Mouse (Mus musculus): Measurements from ENCODE around the gene Khk. TPM values are rescaled to one million over a fixed set of nuclear protein-coding genes. Genes with fewer than 3 reads are reported as not detected.

Gene Khk
- polyA plus RNA-seq, 1 experiment from 2014 or later, result 9.2 TPM

DNA sequence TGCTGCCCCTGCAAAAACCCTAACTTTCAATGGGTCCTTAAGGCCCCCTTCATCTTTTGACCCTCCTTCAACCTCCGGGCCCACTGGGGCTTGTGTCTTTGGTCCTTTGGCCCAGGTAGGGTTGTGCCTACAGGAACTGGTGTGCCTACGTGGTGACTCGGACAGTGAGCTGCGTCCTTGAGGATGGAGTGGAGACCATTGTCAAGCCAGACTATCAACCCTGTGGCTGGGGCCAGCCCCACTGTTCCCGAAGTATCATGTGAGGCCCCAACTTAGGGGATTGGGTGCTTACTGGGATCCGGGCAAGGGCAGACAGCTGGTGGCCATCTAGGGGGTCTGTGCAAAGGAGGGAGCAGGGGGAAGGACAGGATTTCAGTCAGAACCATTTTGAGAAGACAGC is 6.4 kb upstream of the Khk start:
- Histone ChIP-seq H3K4me3 (ENCODE audit: low read depth, low read length) (peak overlapping the region; percentile 60), H3K27me3 (ENCODE audit: control insufficient read depth, insufficient read depth, low read length) (no peaks in the 10 kb centered on the region), H3K36me3 (replicated peaks; ENCODE audit: control insufficient read depth, insufficient read depth, low read depth, low read length) (peaks cover 5% of the 10 kb centered on the region), H3K4me1 (ENCODE audit: control insufficient read depth, insufficient read depth, low read length) (peaks cover 7% of the 10 kb centered on the region), H3K9me3 (replicated peaks; ENCODE audit: control insufficient read depth, low read length) (no peaks in the 10 kb centered on the region), H3K4me2 (ENCODE audit: low read depth, low read length) (peak overlapping the region; percentile 89), H3K27ac (replicated peaks; ENCODE audit: low read depth, low read length) (peak overlapping the region; percentile 94), H3K9ac (replicated peaks; ENCODE audit: low read length) (peak overlapping the region; percentile 74)
- ATAC-seq (replicated peaks; ENCODE audit: insufficient number of reproducible peaks, low FRiP score, low TSS enrichment, low read depth) (no peak), DNase-seq (ENCODE audit: low spot score) (no peak)
- WGBS, result 50% methylated on average over 6 of the region's 6 CpGs

DNA sequence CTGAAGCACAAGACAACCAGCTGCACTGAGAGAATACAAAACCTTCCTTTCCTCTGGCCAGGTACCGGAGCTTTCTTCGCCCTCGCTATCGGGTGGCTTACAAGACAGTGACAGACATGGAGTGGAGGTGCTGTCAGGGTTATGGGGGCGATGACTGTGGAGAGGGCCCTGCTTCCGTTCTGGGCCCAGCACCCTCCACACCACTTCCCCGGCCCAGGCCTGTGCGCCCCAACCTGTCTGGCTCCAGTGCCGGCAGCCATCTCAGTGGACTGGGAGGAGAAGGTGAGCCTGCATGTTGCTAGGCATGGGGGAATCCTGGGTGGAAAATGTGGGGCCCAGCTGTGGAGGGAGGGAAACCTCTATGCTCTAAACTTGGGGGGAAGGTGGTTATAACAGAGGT is 5.8 kb upstream of the Khk start:
- peak overlapping the region; percentile 60 for H3K4me3 ChIP-seq (ENCODE audit: low read depth, low read length)
- peak overlapping the region; percentile 74 for H3K9ac ChIP-seq (replicated peaks; ENCODE audit: low read length)
- no peaks in the 10 kb centered on the region for H3K9me3 ChIP-seq (replicated peaks; ENCODE audit: control insufficient read depth, low read length)
- peaks cover 7% of the 10 kb centered on the region for H3K4me1 ChIP-seq (ENCODE audit: control insufficient read depth, insufficient read depth, low read length)
- peak; percentile 22 for ATAC-seq (replicated peaks; ENCODE audit: insufficient number of reproducible peaks, low FRiP score, low TSS enrichment, low read depth)
- H3K27ac ChIP-seq (replicated peaks; ENCODE audit: low read depth, low read length), result peak overlapping the region; percentile 81
- H3K4me2 ChIP-seq (ENCODE audit: low read depth, low read length), result peak overlapping the region; percentile 89
- no peaks in the 10 kb centered on the region for H3K27me3 ChIP-seq (ENCODE audit: control insufficient read depth, insufficient read depth, low read length)
- peaks cover 8% of the 10 kb centered on the region for H3K36me3 ChIP-seq (replicated peaks; ENCODE audit: control insufficient read depth, insufficient read depth, low read depth, low read length)
- 54% methylated on average over 9 of the region's 9 CpGs for WGBS
- DNase-seq (ENCODE audit: low spot score), result no peak

DNA sequence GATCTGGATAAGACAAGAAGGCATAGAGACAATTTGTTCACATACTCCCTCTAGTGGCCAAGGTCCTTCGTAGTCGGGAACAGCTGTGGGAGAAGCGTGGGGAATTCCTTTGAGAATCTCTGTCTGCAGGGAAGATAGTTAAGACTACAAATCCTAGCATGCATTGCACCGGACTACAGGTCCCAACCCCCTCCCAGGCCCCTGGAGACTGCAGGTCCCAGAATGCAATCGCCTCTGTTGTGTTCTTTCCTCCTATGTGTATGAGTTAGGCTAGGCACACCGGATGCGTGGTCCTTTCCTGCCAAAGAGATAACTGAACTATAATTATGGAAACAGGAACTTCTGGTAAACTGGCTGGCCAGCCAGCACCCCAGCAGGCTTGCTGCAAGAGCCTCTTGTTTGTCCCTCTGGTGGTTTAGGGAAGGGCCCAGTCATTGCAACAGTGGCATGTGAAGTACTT is 5.2 kb upstream of the Khk start:
- Histone ChIP-seq H3K9me3 (replicated peaks; ENCODE audit: control insufficient read depth, low read length) (no peaks in the 10 kb centered on the region), H3K4me3 (ENCODE audit: low read depth, low read length) (peak overlapping the region; percentile 60), H3K9ac (replicated peaks; ENCODE audit: low read length) (no peak overlapping the region; the same call in 1 of the 2 replicates), H3K27me3 (ENCODE audit: control insufficient read depth, insufficient read depth, low read length) (no peaks in the 10 kb centered on the region), H3K36me3 (replicated peaks; ENCODE audit: control insufficient read depth, insufficient read depth, low read depth, low read length) (peaks cover 8% of the 10 kb centered on the region), H3K4me1 (ENCODE audit: control insufficient read depth, insufficient read depth, low read length) (peaks cover 7% of the 10 kb centered on the region), H3K4me2 (ENCODE audit: low read depth, low read length) (peak overlapping the region; percentile 89), H3K27ac (replicated peaks; ENCODE audit: low read depth, low read length) (peak overlapping the region; percentile 81; the same call in 1 of the 2 replicates)
- DNase-seq (ENCODE audit: low spot score) (peak; percentile 98), ATAC-seq (replicated peaks; ENCODE audit: insufficient number of reproducible peaks, low FRiP score, low TSS enrichment, low read depth) (peak; percentile 40; the same call in 1 of the 2 replicates)
- WGBS, result 7% methylated on average over 7 of the region's 7 CpGs

DNA sequence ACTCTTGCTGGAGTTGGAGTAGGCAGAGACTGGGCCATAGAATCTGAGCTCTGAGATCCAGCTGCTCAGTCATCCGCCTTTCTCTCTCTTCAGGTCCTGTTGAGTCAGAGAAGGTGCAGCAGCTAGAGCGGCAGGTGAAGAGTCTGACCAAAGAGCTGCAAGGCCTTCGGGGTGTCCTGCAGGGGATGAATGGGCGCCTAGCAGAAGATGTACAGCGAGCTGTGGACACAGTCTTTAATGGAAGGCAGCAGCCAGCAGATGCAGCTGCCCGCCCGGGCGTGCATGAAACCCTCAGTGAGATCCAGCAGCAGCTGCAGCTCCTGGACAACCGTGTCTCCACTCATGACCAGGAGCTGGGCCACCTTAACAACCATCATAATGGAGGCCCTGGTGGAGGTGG is 4.4 kb upstream of the Khk start:
- no peak for ATAC-seq (replicated peaks; ENCODE audit: insufficient number of reproducible peaks, low FRiP score, low TSS enrichment, low read depth)
- Histone ChIP-seq H3K4me3 (ENCODE audit: low read depth, low read length) (no peak overlapping the region), H3K4me1 (ENCODE audit: control insufficient read depth, insufficient read depth, low read length) (peaks cover 7% of the 10 kb centered on the region; the same call in 1 of the 2 replicates), H3K9ac (replicated peaks; ENCODE audit: low read length) (no peak overlapping the region), H3K9me3 (replicated peaks; ENCODE audit: control insufficient read depth, low read length) (no peaks in the 10 kb centered on the region), H3K36me3 (replicated peaks; ENCODE audit: control insufficient read depth, insufficient read depth, low read depth, low read length) (peaks cover 8% of the 10 kb centered on the region), H3K4me2 (ENCODE audit: low read depth, low read length) (no peak overlapping the region), H3K27ac (replicated peaks; ENCODE audit: low read depth, low read length) (no peak overlapping the region), H3K27me3 (ENCODE audit: control insufficient read depth, insufficient read depth, low read length) (no peaks in the 10 kb centered on the region)
- DNase-seq (ENCODE audit: low spot score), result no peak
- WGBS, result 94% methylated on average over 9 of the region's 9 CpGs

DNA sequence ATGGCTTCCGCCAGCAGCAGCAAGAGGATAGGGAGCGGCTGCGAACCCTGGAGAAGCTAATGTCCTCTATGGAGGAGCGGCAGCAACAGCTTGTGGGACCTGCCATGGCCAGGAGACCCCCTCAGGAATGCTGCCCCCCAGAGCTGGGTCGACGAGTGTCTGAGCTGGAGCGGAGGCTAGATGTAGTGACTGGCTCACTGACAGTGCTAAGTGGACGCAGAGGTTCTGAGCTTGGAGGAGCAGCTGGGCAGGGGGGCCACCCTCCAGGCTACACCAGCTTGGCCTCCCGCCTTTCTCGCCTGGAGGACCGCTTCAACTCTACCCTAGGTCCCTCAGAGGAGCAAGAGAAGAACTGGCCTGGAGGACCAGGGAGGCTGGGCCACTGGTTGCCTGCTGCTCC is 3.9 kb upstream of the Khk start:
- WGBS, result 88% methylated on average over 11 of the region's 11 CpGs
- DNase-seq (ENCODE audit: low spot score), result no peak
- Histone ChIP-seq H3K4me3 (ENCODE audit: low read depth, low read length) (no peak overlapping the region), H3K4me1 (ENCODE audit: control insufficient read depth, insufficient read depth, low read length) (peaks cover 9% of the 10 kb centered on the region; the same call in 1 of the 2 replicates), H3K36me3 (replicated peaks; ENCODE audit: control insufficient read depth, insufficient read depth, low read depth, low read length) (peaks cover 8% of the 10 kb centered on the region), H3K27ac (replicated peaks; ENCODE audit: low read depth, low read length) (no peak overlapping the region), H3K4me2 (ENCODE audit: low read depth, low read length) (no peak overlapping the region), H3K9ac (replicated peaks; ENCODE audit: low read length) (no peak overlapping the region), H3K27me3 (ENCODE audit: control insufficient read depth, insufficient read depth, low read length) (no peaks in the 10 kb centered on the region), H3K9me3 (replicated peaks; ENCODE audit: control insufficient read depth, low read length) (no peaks in the 10 kb centered on the region)
- ATAC-seq (replicated peaks; ENCODE audit: insufficient number of reproducible peaks, low FRiP score, low TSS enrichment, low read depth), result no peak

DNA sequence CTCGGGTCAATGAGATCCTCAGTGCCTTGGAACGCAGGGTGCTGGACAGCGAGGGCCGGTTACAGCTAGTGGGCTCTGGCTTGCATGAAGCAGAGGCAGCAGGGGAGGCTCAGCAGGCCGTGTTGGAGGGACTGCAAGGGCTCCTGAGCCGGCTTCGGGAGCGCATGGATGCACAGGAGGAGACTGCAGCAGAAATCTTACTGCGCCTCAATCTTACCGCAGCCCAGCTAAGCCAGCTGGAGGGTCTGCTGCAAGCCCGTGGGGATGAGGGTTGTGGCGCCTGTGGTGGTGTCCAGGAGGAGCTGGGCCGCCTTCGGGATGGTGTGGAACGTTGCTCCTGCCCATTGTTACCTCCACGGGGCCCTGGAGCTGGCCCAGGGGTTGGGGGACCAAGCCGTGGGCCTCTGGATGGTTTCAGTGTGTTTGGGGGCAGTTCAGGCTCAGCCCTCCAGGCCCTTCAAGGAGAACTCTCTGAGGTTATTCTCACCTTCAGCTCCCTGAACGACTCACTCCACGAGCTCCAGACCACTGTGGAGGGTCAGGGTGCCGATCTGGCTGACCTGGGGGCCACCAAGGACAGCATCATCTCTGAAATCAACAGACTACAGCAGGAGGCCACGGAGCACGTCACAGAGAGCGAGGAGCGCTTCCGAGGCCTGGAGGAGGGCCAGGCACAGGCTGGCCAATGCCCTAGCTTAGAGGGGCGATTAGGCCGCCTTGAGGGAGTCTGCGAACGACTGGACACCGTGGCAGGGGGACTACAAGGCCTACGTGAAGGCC is 3.1 kb upstream of the Khk start:
- no peak for DNase-seq (ENCODE audit: low spot score)
- Histone ChIP-seq H3K27me3 (ENCODE audit: control insufficient read depth, insufficient read depth, low read length) (no peaks in the 10 kb centered on the region), H3K4me1 (ENCODE audit: control insufficient read depth, insufficient read depth, low read length) (peaks cover 5% of the 10 kb centered on the region; the same call in 1 of the 2 replicates), H3K4me2 (ENCODE audit: low read depth, low read length) (no peak overlapping the region), H3K36me3 (replicated peaks; ENCODE audit: control insufficient read depth, insufficient read depth, low read depth, low read length) (peaks cover 8% of the 10 kb centered on the region), H3K9ac (replicated peaks; ENCODE audit: low read length) (peak overlapping the region; percentile 18; the same call in 1 of the 2 replicates), H3K9me3 (replicated peaks; ENCODE audit: control insufficient read depth, low read length) (no peaks in the 10 kb centered on the region), H3K27ac (replicated peaks; ENCODE audit: low read depth, low read length) (no peak overlapping the region), H3K4me3 (ENCODE audit: low read depth, low read length) (no peak overlapping the region)
- WGBS, result 83% methylated on average over 31 of the region's 31 CpGs
- no peak for ATAC-seq (replicated peaks; ENCODE audit: insufficient number of reproducible peaks, low FRiP score, low TSS enrichment, low read depth)

DNA sequence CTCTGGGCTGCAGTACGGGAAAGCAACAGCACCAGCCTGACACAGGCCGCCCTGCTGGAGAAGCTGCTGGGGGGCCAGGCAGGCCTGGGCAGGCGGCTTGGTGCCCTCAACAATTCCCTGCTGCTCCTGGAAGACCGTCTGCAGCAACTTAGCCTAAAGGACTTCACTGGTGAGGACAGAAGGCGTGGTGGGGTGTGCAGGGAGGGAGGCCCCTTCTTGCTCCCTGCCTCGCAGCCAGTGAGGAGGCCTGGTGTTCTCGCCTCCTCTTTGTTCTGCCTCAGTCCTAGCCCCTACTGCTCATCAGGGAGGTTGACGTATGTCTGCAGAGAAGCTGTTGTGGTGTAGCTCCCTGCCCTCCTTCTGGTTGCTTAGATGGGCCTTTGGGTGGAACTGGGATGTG is 2.5 kb upstream of the Khk start:
- Histone ChIP-seq H3K4me3 (ENCODE audit: low read depth, low read length) (no peak overlapping the region), H3K4me1 (ENCODE audit: control insufficient read depth, insufficient read depth, low read length) (peaks cover 5% of the 10 kb centered on the region; the same call in 1 of the 2 replicates), H3K36me3 (replicated peaks; ENCODE audit: control insufficient read depth, insufficient read depth, low read depth, low read length) (peaks cover 8% of the 10 kb centered on the region), H3K9me3 (replicated peaks; ENCODE audit: control insufficient read depth, low read length) (no peaks in the 10 kb centered on the region), H3K27me3 (ENCODE audit: control insufficient read depth, insufficient read depth, low read length) (no peaks in the 10 kb centered on the region), H3K9ac (replicated peaks; ENCODE audit: low read length) (peak overlapping the region; percentile 18; the same call in 1 of the 2 replicates), H3K4me2 (ENCODE audit: low read depth, low read length) (no peak overlapping the region), H3K27ac (replicated peaks; ENCODE audit: low read depth, low read length) (no peak overlapping the region)
- 82% methylated on average over 8 of the region's 8 CpGs for WGBS
- ATAC-seq (replicated peaks; ENCODE audit: insufficient number of reproducible peaks, low FRiP score, low TSS enrichment, low read depth) (no peak), DNase-seq (ENCODE audit: low spot score) (no peak)

All from embryonic facial prominence, embryonic 11.5 days (tissue).